Comparison of ENCODE assay signal across 12 mouse cellular contexts in genomic region chr2:128182751-128183150, GRCm38 (mm10).
"Had no signal": no experiment of that assay in that cellular context is flagged by ENCODE, and none has a peak within 500 bp of the region (broad histone marks: within the 10 kb centered on the region; RNA-seq: fewer than 3 reads in every experiment).

No protein-coding gene starts in this region.

- DNase-seq: retina, postnatal 1 day; right cerebral cortex, adult 18-20 months; right cerebral cortex, postnatal 14 days; right cerebral cortex, postnatal 25 days; right cerebral cortex, postnatal 4 days; spleen, adult 18-20 months; thymus, adult 18-20 months; thymus, adult 2 months; thymus, postnatal 14 days; thymus, postnatal 25 days; thymus, postnatal 36 days; thymus, postnatal 4 days had no signal
